Mouse (Mus musculus): ENCODE measurements around the gene Prmt8.

Prmt8 gene

DNA sequence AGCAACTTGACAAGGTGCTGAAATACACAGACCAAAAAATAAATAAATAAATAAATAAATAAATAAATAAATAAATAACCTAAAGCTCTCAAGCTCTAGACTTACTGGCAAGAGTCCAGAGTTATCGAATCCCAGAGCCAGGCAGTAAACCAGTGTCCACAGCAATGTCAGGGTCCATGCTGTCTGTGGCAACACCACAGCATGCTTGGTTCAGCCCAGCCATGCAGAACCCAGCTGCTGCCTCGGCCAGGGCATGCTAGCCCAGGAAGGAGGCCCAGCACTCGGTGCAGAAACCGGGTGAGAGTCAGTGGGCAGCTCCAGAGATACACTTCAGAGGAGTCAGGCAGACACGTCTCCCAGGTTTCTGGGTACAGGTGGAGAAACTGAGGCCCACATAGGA is 29.4 kb downstream of the Prmt8 start:
- DNase-seq (ENCODE audit: low spot score in 2 of 2), result no peak

DNA sequence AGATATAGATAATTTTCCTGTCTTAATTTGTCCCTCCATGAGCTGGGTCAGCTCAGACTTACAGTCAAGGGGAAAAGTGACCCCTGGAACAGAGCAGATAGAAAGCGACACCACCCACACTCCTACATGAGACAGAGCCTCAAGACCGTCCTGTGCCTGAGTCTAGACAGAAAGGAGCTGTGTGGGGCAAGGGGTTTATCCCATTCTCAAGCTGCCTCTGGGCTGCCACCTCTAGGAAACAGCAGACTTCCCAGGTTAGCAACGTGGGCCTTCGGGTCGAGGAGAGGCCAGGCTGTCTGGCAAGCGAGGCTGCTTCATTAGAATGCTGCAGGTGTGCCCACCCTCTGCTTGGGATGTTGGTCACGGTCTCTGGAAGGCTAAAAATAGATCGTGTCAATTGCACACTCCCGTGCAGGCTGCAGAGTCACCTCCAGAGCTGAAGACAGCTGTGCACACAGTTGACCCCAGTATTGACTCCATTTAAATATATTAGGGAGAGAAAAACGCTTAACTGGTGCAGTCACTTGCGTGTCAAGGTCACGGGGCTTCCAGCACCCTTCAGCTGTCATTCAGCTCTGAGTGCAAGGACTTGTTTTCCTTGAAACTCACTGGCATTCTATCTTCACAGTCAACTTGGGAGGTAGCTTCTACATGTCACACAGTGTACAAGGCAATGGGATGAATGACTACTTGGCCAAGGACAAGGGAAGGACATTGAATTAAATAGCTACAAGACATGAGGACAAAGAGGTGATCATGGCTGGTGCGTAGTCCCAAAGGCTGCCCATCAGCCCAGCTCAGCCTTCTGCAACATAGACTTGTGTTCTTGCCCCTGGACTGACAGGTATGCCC is 33.9 kb downstream of the Prmt8 start:
- DNase-seq (ENCODE audit: low spot score in 2 of 2), result no peak

DNA sequence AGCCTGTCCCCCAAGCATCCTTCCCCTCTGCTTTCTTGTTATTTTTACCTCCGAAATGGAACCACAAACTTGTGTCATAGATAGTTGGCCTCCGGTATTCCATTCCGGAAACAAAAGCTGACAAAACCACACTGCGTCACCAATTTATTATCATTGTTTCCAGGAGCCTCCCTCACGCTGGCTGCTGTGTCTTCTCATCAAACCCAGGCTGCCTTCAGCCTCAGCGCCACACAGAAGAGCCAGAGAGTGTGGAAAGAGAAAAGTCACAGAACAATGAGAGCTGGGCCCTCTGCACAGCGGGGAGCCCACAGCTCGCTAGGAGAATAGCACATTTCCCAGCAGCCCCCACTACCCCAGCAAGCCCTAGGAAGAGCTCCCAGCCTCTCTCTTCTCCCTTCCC is 46.1 kb downstream of the Prmt8 start:
- DNase-seq (ENCODE audit: low spot score in 2 of 2), result no peak

DNA sequence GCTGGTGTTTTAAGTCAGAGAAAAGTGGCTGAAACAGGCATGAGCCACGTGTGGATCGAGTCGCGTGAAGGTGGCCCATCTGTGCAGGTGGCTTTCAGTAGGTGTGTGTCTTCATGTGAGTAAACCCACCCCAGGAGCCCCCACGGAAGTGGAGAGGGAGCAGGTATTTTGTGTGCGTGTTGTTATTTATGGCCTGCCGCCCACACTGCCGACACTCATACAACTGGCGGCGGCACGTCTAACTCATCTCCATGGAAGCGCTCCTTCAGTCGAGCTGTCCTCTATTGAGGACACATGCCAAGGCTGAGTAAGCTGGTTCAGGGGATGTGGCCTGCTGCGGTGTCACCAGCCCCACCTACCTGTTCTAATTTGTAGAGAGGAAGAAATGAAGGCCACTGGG is 49.4 kb downstream of the Prmt8 start:
- peak; percentile 66 to 70 for DNase-seq (ENCODE audit: low spot score in 2 of 2)

DNA sequence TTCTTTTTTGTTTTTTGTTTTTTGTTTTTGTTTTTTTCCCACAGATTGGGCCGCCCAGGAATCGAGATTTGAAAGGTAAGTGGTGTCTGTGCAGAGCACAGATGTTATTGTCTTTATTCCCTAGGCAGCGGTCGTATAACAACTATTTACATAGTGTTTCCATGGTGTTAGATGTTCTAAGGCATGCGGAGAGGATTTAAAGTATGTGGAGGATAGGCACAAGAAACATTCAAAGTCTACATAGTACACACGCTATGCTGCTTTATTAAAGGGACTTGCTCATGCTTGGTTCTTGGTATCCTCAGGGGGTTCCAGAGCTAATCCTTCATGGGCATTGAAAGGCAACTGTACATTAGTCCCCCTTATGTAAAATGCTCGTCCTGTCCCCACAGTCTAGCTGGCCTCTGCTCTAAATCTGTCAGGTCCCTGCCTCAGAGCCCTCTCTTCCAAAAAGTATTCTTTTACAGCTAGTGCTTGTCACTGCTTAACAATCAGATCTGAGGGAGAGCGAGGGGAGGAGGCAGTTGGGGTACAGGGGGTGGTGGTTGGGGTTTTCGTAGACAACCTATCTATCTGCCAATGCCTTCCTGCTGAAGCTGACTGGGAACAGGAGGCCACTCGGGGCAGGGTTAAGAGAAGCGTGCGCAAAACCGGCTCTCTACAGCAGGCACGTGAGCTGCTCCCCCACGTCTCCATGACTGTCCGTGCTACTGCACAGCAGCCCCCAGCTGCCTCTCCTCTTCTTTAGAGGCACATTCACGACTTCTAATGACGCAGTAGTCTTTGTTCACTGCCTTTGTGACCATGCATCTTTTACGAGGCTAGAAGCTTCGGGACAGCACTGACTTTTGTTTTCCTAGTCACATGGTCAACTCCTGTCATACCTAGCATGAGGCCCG is 51.8 kb downstream of the Prmt8 start:
- no peak for DNase-seq (ENCODE audit: low spot score in 2 of 2)

DNA sequence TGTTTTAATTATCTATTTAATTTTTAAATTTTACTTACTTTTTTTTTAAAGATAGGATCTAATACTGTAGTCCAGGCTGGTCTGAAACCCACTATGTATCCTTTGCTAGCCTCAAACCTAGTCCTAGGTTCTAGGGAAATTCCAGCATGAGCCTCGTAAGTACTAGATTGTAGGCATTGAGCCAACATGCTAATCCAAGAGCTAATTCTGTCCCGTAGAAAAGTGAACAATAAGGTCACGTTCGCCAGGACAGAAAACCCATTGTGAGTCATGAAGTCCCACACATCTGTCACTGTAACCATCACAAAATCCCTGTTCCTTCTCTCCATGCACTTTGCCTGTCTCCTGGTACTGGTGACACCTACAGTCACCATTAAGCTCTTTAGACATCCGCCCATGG is 53.8 kb downstream of the Prmt8 start:
- no peak for DNase-seq (ENCODE audit: low spot score in 2 of 2)

DNA sequence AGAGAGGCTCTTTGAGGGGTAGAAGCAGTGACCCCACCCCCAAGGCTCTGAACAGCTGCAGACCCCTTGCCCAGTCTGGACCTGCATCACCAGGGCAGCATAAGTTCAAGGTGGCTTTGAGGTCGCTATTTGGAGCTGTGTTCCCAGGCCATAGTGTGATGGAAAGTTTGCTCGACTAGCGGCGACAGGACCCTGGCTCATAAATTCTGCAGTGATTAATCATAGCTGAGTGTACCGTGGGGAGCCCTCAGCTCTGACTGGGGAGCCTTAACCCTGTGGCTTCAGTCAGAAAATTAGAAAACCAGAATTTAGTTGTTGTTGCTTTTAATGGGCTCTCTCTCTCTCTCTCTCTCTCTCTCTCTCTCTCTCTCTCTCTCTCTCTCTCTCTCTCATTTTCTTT is 54.4 kb downstream of the Prmt8 start:
- DNase-seq (ENCODE audit: low spot score in 2 of 2), result no peak

DNA sequence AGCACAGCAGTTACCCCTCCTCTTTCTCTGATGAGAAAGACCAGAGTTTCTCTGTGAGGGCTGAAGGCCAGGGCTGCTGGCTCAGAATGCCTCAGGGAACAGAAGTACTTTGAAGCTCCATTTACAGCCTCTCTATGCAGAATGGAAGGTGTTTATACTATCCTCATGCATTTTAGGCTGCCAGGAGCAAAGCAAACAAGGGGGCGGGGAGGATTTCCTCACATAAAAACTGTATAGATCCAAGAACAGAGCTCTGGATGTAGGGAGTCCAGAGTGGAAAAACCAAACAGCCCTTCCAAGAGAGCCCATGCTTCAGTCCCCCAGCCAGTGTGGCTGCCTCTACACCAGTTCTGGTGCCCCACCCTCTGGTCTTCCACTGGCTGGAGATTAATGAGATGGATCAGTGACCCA is 61.0 kb downstream of the Prmt8 start:
- DNase-seq (ENCODE audit: low spot score in 2 of 2), result no peak

DNA sequence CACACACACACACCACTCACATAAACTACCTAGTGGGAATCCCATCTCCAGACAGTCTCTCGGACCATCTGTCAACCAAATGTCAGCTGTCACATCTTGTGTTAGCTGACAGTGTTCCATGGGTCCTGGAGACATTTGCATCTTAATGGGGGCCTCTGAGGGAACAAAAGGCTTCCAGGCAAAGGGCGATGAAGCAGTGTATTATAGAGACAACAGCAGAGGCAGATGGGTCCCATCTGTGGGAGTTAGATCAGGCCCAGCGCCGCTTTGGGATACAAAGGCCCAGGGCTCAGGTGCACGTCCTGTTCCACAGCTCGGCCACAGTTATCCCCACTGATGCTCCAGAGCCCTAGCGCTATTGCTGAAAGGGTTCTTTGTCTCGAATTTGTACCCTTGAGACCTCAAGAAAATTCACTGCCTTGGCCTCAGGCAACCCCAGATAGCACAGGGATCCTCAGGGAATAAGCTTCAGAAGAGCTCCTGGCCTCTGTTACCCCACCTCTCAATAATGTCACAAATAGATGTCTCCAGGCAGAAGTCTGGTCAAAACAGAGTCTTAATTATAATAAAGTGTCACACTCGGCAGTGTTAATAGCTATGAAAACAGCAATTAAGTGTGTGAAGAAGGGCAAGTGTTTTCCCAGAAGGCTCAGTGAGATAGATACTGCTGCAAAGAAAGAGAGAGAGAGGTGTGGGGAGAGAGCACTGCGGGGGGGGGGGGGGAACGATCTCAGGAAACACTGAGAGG is 68.1 kb downstream of the Prmt8 start:
- DNase-seq (ENCODE audit: low spot score in 2 of 2), result no peak

DNA sequence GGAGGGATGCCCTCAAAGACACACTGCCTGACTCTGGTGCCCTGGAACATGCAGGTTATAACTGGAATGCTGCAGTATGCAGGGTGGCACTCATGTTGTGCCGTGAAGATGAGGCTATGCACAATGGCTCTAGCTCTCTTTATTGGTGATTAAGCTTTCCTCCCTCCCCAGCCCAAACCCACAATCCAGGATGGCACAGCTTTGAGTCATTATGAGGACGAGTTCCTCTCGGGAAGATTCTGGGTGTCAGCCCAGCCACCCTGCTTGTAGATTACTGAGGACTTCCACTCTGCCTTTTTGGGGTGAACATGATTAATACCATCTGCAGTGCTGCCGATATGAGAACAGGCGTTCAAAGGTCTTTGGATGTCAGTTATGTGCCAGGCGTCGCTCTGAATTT is 75.6 kb downstream of the Prmt8 start:
- peak in 1 of 2 experiments; percentile 27 for DNase-seq (ENCODE audit: low spot score in 2 of 2)

DNA sequence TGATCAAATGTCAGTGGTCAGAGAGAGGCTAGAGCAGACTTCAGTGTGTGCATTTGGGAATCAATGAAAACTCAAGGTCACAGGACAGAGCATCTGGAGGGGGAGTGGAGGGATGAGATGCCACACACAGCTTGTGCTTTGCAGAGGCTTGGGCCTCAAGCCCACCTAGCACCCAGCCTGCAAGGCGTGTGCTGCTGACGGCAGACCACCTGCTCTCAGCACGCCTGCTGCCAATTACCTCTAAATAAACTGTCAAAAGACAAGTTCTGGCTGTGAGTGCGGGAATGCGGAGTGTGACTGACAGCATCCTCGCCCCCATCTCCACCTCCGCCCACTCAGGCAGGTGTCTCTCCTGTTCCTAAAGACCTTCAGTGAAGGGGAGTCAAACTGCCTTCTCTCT is 77.0 kb downstream of the Prmt8 start:
- DNase-seq (ENCODE audit: low spot score in 2 of 2), result no peak

DNA sequence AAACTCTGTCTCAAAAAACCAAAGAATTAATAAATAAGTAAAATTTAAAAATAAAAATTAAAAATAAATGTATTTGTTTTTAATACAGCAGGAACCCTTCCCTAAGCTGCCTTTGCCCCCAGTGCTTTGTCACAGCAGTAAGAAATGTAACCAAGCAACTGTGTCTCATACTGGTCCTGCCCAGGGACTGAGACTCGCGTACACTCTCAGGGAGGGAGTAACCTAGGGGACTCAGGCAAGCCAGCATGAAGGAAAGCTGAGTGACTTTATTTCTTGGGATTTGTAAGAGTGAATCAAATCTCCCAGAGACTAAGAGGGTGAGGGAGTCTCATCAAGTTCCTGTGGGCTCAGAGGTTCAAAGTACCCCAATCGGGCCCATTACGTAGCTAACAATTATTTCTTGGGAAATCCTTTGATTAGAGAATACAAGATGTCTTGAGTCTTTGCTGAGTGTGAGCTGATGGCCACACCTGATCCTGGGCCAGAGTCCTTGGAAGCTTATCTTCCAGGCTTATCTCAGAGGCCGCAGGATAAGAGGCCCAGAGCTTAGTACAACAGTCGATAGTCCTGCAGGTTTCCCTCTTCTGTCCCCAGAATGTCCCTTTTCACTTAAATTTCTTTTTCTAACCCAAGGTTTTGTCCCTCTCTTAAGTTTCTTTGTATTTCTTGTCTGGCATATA is 82.0 kb downstream of the Prmt8 start:
- no peak for DNase-seq (ENCODE audit: low spot score in 2 of 2)

DNA sequence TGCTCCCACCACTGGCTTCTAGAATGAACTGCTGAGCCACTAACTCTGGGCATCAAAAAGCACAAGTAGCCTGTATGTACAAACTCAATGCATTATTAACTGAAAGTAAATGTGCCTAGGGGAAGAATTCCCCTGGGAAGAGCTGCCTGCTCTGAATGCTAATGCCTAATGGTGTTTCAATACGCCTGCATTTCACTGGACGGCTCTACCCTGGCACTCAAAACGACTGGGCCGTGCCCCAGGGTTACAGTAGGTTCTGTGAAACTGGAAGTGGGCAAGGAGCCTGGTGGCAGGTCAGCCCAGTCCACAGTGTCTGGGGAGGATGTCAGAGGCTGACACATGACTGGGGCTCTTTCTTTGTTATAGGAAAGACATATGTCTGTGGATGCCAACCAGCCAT is 84.3 kb downstream of the Prmt8 start:
- DNase-seq (ENCODE audit: low spot score in 2 of 2), result no peak

DNA sequence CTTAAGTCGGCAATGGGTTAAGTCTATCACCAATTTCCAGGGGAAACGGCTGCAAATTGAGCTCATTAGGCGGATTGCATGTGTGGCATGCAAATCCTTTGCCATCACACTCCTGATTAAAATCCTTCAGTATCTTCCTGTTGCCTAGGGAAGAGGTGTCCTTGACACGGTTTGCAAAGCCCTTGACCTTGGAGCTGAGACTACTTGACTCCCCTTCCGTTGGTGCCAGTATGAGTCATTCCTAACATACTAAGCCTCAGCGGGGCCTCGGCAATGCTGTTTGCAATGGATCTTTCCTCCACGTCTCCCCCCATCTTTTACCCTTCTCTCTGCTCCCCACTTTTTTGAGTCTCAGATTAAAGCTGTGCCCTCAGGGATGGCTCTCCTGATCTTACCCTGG is 85.7 kb downstream of the Prmt8 start:
- DNase-seq (ENCODE audit: low spot score in 2 of 2), result no peak

DNA sequence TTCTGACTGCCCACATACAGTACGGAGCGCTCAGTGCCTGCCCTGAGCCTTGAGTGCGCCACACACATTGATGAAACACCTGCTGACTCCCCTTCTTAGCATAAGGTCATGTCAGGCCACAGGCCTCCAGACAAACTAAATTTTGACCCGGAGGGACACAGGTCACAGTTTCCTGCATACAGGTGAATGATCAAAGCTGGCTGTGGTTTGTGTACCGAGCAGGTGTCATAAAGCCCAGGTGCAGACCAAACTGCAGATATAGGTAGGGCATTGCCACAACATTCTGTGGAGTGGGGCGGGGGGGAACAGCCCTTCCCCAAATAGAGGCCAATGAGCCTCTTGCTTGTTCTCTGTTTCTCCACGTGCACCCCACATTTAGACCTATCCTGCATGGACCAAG is 88.5 kb downstream of the Prmt8 start:
- DNase-seq (ENCODE audit: low spot score in 2 of 2), result no peak

DNA sequence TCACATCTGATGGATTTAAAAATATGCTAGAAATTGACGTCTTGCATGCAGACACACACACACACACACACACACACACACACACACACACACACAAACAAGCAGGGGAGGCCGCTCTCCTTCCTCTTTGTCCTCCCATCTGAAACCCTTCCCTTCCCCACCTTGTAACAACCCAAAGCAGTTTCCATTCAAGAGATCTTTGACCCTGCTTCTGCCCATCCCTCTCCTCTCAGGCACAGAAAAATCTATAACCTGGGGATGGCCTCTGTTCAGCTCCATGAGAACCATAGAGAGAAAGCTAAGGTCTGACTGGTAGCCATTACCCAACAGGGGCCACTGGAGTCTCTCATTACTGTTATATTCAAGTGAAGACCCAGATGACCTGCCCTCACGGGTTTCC is 90.3 kb downstream of the Prmt8 start:
- DNase-seq (ENCODE audit: low spot score in 2 of 2), result no peak

DNA sequence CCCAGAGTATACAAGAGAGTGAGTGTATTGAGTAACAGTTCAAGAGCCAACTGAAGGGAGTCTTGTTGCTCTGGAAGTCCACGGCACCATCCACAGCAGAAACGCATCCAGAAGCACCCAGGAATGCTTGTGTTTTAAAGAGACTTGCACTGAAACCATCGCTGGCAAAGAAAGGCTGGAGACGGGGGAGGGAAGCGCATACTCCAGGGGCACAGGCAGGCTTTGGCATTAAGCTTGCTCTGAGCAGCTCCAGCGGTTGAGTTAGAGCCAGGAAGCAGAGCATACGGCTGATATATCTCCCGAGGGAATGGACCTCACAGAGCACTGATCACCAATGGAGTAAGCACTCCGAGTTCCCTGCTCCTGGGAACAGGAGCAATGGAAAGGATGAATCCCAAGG is 91.0 kb downstream of the Prmt8 start:
- no peak for DNase-seq (ENCODE audit: low spot score in 2 of 2)

DNA sequence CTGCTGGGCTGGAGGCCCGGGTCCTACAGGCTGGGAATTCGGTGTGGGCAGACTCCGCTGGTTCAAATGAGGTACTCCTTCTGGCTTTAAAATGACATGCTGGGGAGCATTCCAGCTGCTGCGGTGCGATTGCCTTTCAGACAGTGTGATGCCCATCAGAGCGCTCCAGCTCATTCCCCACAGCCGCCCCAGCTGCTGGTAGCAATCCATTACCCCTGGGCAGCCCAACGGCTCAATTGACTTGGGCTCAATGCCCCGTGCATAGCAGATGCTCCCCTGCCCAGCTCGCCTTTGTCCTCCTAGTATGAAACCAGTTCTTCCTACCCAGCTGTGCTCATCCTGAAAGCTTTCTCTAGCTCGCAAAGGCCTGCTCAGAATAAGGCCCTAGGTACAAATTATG is 92.4 kb downstream of the Prmt8 start:
- no peak for DNase-seq (ENCODE audit: low spot score in 2 of 2)

DNA sequence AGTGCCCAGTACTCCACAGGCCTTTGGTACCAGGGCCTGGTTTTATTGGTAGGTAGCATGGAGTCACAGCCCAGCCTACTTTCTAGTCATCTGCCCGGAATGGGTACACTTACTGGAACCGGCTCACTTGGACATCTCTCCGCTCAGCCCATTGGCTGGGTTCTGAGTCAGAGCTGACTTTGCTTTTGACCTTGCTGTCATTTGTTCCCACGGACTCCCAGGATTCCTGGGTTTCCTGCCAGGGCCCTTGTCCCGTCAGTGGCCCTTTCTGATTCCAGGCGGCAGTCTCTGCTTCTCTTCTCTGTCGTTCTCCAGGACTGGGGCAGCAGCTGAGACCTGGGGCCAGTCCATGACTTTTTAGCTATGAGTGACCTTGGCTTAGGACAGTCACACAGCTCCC is 97.2 kb downstream of the Prmt8 start:
- no peak for DNase-seq (ENCODE audit: low spot score in 2 of 2)

DNA sequence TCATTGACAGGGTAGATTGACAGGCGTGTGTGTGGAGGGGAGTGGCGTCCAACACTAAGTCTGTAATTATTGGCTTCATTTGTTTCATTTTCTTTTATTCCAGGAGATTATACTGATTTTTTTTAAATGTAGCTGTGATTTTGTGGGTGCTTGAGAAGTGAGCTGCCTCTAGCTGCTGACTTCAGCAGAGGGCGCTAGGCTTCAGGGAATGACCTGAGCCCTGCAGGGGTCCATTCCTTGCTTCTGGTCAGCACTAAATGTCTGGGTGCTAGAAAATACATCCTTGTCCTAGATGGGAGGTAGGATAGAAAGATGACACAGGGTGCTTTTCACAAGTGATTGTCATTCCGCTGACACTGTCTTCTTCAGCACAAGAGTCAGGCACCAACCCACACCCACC is 99.2 kb downstream of the Prmt8 start:
- no peak for DNase-seq (ENCODE audit: low spot score in 2 of 2)

DNA sequence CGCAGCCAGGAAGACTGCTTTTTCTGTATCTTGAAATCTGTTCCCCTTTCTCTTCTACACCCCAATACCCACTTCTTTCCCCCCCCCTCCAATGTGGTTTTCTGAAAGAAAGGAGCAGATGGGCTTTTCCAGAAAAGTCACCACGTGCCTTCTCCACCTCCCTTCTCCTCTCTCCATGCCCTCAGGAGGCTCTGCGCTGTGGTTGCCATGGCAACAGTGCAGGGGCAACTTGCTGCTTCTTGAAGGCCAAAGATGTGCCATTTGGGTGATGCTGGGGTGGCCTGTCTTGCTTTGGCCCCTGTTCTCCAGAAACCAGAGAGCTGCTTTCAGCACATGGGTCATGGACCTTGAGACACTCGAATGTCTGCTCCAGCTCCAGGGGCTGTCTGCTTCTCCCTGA is 100.0 kb downstream of the Prmt8 start:
- no peak for DNase-seq (ENCODE audit: low spot score in 2 of 2)

DNA sequence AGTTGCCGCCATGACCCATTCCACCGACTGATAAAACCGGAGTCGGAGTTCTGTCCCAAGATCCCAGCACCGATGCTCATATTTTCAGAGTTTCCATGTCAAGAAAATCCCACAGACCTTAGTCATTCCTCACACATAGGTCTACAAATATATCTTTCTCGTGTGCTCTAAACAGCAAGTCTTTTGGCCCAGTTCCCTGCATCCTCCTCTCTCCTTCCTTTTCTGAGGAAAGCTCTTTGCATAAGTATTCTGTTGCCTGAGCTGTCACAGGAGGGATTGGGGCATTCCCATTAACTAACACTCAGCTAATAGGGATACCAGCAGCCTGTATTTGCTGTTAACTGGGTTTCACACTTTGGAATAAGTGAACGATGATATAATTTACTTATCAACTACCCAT is 106.0 kb downstream of the Prmt8 start:
- DNase-seq (ENCODE audit: low spot score in 2 of 2), result peak; percentile 67 to 68
